Mouse (Mus musculus) heart, adult 2 months (tissue): ENCODE measurements around the gene Ppm1b. TPM values are rescaled to one million over a fixed set of nuclear protein-coding genes. Genes with fewer than 3 reads are reported as not detected.

Experiments
- DNase-seq, 2 experiments: peaks; one replicate each; pipeline ENCODE4 v3.0.0; 2021
- H3K27ac ChIP-seq: fragments of 200-600 bp; 2 replicates; pipeline ENCODE4 v1.8.1; 2022
- H3K27me3 ChIP-seq: fragments of 200-500 bp; 2 replicates; pipeline ENCODE4 v1.6.1; 2012; ENCODE audit warnings: mild to moderate bottlenecking, low read length, inconsistent platforms, mixed read lengths; ENCODE audit not compliant: control insufficient read depth, insufficient read depth
- H3K36me3 ChIP-seq: fragments of 200-500 bp; 2 replicates; pipeline ENCODE4 v1.6.1; 2012; ENCODE audit warnings: low read length, inconsistent platforms; ENCODE audit not compliant: control insufficient read depth, insufficient read depth
- H3K4me1 ChIP-seq: fragments of 200-500 bp; 2 replicates; pipeline ENCODE4 v1.6.1; 2011; ENCODE audit warnings: low read length; ENCODE audit not compliant: control insufficient read depth, insufficient read depth
- H3K4me3 ChIP-seq: fragments of 200-600 bp; 2 replicates; pipeline ENCODE4 v1.8.1; 2022
- H3K79me2 ChIP-seq: fragments of 200-500 bp; replicated peaks from 2 replicates; pipeline ENCODE4 v1.6.1; 2012; ENCODE audit warnings: mild to moderate bottlenecking, inconsistent platforms, low read length, moderate library complexity, mixed read lengths; ENCODE audit not compliant: control insufficient read depth, insufficient read depth
- H3K9ac ChIP-seq: fragments of 200-500 bp; 2 replicates; pipeline ENCODE4 v1.6.1; 2012; ENCODE audit warnings: low read depth, mild to moderate bottlenecking, control low read depth, inconsistent platforms, low read length, mixed read lengths
- CTCF ChIP-seq: fragments of 200-600 bp; IDR thresholded peaks from 2 replicates; pipeline ENCODE4 v1.8.1; 2022; ENCODE audit warnings: antibody characterized with exemption, mild to moderate bottlenecking, moderate library complexity
- EP300 ChIP-seq: fragments of 200-500 bp; IDR thresholded peaks from 2 replicates; pipeline ENCODE4 v1.6.1; 2011; ENCODE audit warnings: low read depth, low read length, control low read depth; ENCODE audit not compliant: insufficient read depth
- POLR2A ChIP-seq: fragments of 200-500 bp; IDR thresholded peaks from 2 replicates; pipeline ENCODE4 v1.6.1; 2011; ENCODE audit warnings: mild to moderate bottlenecking, low read depth, low read length, control low read depth; ENCODE audit not compliant: insufficient read depth
- WGBS: fragments of 180-500 bp; shearing (Covaris S2); methylation state at CpG from one replicate; pipeline ENCODE4 v1.1.7; 2018; 5-methylcytosine and 5-hydroxymethylcytosine counted together
- intact Hi-C: fragments of 180-260 bp; cut with DNase I; formaldehyde crosslinking; loops from one replicate; pipeline ENCODE4 v1.15.1; 2025
- long read RNA-seq: library from polyadenylated mRNA; stranded (forward); transcript quantifications from one replicate; pipeline ENCODE4 v2.0.0, GENCODE M21; 2021
- polyA plus RNA-seq: library from polyadenylated mRNA; depleted of rRNA; stranded (reverse); fragments of >200 nt; gene quantifications from 2 replicates; pipeline ENCODE4 v1.2.3, GENCODE M21; 2012; rRNA removed
- total RNA-seq, 2 experiments: library from RNA; stranded (reverse); gene quantifications; 2 replicates each; pipeline ENCODE4 v1.2.3; 2021

Ppm1b gene
- total RNA-seq (100 to 1,000 TPM; 119 to 137 TPM), polyA plus RNA-seq (39.0 and 84.7 TPM in 2 replicates)
- long read RNA-seq, transcript Ppm1b-202 (6 exons, 3,323 nt), result minor isoform, 93 of 209 reads
- long read RNA-seq, transcript Ppm1b-201 (6 exons, 2,670 nt), result major isoform, 95 of 209 reads
- long read RNA-seq, partial matches to known transcripts, result 6 of 209 reads
- long read RNA-seq, other reads (novel, unspliced or antisense), result 11 of 209 reads

DNA sequence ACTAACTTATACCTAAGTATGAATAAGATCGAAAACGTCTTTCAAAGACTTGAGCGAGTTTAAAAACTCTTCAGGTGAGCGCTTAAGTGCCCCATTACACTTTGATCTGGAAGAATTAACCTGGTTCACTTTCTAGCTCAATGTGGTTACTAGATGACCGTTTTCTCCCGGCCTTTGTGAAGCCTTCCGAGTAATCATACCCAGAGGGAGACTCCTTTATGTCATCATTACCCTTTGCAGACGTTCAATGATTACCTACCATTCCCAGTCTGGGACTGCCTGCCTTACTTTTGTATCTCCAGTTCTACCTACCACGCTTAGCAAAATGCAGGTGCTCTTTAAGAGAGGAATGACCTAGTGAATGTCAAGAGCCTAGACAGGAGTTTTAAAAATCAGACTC, at the start of gene Ppm1b:
Gene Ppm1b (plus strand): TSS at position 301 of the 400 bp plus-strand sequence.
- Histone ChIP-seq H3K27me3 (no peaks in the 10 kb centered on the region), H3K79me2 (peaks cover 1% of the 10 kb centered on the region; the same call in 1 of the 2 replicates), H3K36me3 (peaks cover 6% of the 10 kb centered on the region), H3K4me3 (peak within 1 kb of the TSS; percentile 76), H3K4me1 (peaks cover 4% of the 10 kb centered on the region), H3K9ac (peak within 1 kb of the TSS; percentile 64), H3K27ac (peak within 1 kb of the TSS; percentile 92)
- DNase-seq, result no peak
- WGBS, result 30% methylated on average over 9 of the region's 9 CpGs
- TF ChIP-seq CTCF (no peak), POLR2A (no peak), EP300 (no peak)
- intact Hi-C loops, result loop anchor here (5.0 kb wide), 3 partner anchors 79 to 164 kb away; partner anchors contain the start of genes Camkmt, Lrpprc and Prepl

DNA sequence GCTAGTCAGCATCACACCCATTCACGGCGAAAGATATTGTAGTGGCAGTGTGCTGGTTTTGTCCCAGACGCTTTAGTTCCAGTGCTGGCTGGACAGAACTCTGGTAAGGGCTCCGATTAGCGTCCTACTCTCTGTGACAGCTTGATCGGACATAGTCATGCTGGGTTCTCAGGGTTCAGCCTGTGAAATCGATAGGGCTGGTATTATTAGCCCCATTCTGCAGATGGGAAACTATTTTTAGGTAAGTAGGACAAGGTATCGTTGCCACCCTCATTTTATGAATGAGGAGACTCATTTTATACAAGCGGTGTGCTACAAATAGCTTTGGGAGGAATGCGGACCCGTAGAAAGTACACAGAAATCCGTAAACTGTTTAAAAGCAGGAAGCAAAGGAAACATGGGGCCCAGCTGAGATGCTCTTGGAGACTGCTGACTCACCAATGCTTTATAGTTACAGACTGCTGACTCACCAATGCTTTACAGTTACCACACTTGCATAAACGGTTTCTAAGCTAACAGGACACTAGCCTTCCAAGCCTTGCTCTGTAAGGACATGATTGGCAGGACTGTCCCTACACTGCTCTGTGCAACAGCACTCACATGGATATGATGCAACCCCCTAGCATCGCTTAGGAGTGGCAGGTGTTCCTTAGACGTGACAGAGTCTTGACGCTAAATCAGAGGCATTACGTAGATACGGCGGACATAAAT, 34.7 kb upstream of the Ppm1b start:
- intact Hi-C loops, result no loop called here
- Histone ChIP-seq H3K27ac (peak overlapping the region; percentile 26; the same call in 1 of the 2 replicates), H3K4me1 (no peaks in the 10 kb centered on the region; the same call in 1 of the 2 replicates), H3K9ac (no peak overlapping the region), H3K4me3 (no peak overlapping the region), H3K27me3 (no peaks in the 10 kb centered on the region), H3K79me2 (no peaks in the 10 kb centered on the region), H3K36me3 (no peaks in the 10 kb centered on the region)
- TF ChIP-seq POLR2A (no peak), EP300 (no peak), CTCF (no peak)
- WGBS, result 79% methylated on average over 19 of the region's 19 CpGs
- peak in 1 of 2 experiments; percentile 5 for DNase-seq

DNA sequence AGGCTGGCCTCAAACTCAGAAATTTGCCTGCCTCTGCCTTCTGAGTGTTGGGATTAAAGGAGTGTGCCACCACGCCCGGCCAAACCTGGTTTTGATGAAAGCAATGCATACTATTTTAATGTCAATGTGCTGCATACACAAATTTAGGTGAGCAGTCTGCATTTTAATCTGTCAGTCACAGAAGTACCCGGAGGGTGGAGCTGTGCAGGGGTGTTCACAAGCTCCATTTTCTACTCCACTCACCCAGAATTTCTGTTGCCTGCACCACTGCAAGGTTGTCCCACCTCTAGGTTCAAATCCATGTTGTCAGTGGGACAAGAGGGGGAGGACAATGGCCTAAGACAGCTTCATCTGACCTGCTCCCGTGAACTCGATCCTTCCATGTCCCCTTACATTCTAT, 31.8 kb upstream of the Ppm1b start:
- DNase-seq, result no peak
- no peak overlapping the region for H3K4me3 ChIP-seq
- no peak overlapping the region for H3K9ac ChIP-seq
- TF ChIP-seq EP300 (no peak), CTCF (no peak), POLR2A (no peak)
- intact Hi-C loops, result no loop called here
- no peaks in the 10 kb centered on the region; the same call in 1 of the 2 replicates for H3K4me1 ChIP-seq
- H3K27me3 ChIP-seq, result no peaks in the 10 kb centered on the region
- no peaks in the 10 kb centered on the region for H3K79me2 ChIP-seq
- H3K36me3 ChIP-seq, result no peaks in the 10 kb centered on the region
- 92% methylated on average over 5 of the region's 5 CpGs for WGBS
- no peak overlapping the region for H3K27ac ChIP-seq

DNA sequence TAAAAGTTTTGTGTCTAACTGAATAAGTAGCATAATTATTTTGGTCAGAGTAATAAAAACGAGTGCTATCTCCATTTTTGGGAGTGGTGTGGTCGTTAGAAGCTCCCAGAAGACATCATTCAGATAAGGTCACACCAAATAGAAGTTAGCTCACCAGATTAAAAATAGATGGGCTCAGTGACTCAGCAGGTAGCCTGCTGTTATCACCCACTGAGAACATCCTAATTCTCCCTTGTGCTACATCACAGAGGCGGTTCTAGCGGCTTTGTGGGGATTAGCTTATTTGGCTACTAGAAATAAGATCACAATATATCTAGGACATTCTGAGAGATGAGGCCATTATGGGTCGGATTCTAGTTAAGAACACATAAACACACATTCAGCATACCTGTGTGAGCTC, 30.3 kb upstream of the Ppm1b start:
- 21% methylated on average over 5 of the region's 5 CpGs for WGBS
- Histone ChIP-seq H3K79me2 (no peaks in the 10 kb centered on the region), H3K27ac (peak overlapping the region; percentile 48; the same call in 1 of the 2 replicates), H3K27me3 (no peaks in the 10 kb centered on the region), H3K9ac (no peak overlapping the region), H3K36me3 (no peaks in the 10 kb centered on the region), H3K4me1 (no peaks in the 10 kb centered on the region; the same call in 1 of the 2 replicates), H3K4me3 (no peak overlapping the region)
- TF ChIP-seq CTCF (no peak), EP300 (no peak), POLR2A (no peak)
- intact Hi-C loops, result no loop called here
- peak in 1 of 2 experiments; percentile 8 for DNase-seq

DNA sequence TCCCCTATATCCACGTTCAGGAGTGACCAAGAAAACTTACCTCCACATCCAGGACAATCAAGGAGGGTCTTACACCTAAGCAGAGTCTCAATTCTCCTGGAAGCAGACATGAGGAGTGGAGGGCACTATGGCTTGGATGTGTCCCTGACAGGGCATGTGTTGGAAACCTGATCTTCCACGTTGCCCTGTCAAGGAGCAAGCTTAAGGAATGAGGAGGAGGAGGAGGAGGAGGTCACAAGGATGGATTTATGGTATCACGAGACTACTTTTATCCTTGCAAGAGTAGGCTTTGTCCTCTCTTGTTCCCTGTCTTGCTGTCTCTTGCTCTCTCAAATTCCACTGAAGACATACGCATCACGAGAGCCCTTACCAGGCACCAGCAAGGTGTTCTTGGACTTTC, 29.0 kb upstream of the Ppm1b start:
- no peak for TF ChIP-seq CTCF
- no peak for TF ChIP-seq EP300
- no peak for TF ChIP-seq POLR2A
- no peaks in the 10 kb centered on the region for H3K36me3 ChIP-seq
- DNase-seq, result no peak
- H3K27me3 ChIP-seq, result no peaks in the 10 kb centered on the region
- 82% methylated on average over 5 of the region's 5 CpGs for WGBS
- intact Hi-C loops, result no loop called here
- H3K79me2 ChIP-seq, result no peaks in the 10 kb centered on the region
- no peaks in the 10 kb centered on the region; the same call in 1 of the 2 replicates for H3K4me1 ChIP-seq
- H3K4me3 ChIP-seq, result no peak overlapping the region
- no peak overlapping the region for H3K9ac ChIP-seq
- H3K27ac ChIP-seq, result no peak overlapping the region

DNA sequence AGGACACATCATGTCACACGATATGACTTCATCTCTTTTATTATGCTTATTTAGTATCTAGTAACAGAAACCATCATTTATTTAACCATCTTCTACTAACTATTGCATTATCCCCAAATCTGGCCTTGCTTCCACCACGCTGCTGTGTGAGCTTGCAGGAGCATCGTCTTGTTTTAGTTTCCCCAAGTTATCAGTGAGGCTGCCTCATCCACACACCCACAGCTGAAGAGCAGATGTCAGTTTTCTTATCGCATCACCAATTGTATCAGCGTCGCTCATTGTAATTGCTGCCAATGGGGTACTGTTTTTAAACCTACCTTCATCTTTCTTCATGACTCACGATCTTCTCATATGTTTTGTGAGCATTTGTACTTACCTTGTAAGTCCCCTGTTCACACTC, 23.6 kb upstream of the Ppm1b start:
- 83% methylated on average over 7 of the region's 7 CpGs for WGBS
- Histone ChIP-seq H3K27ac (no peak overlapping the region), H3K4me1 (no peaks in the 10 kb centered on the region), H3K4me3 (no peak overlapping the region), H3K36me3 (no peaks in the 10 kb centered on the region), H3K79me2 (no peaks in the 10 kb centered on the region), H3K27me3 (no peaks in the 10 kb centered on the region), H3K9ac (no peak overlapping the region)
- TF ChIP-seq EP300 (no peak), CTCF (no peak), POLR2A (no peak)
- DNase-seq, result no peak
- intact Hi-C loops, result no loop called here
